Mouse (Mus musculus) megakaryocyte, embryonic 14.5 days (primary cell): ENCODE measurements around the gene Tbxa2r.

Experiments used
- FLI1 ChIP-seq: IDR thresholded peaks from 2 replicates; pipeline ENCODE4 v1.6.1; 2012; ENCODE audit warnings: low read length, inconsistent platforms, mixed read lengths
- GATA1 ChIP-seq: IDR thresholded peaks from 3 replicates; pipeline ENCODE4 v1.6.1; 2012; ENCODE audit warnings: mixed read lengths, low read length, inconsistent platforms, borderline replicate concordance

DNA sequence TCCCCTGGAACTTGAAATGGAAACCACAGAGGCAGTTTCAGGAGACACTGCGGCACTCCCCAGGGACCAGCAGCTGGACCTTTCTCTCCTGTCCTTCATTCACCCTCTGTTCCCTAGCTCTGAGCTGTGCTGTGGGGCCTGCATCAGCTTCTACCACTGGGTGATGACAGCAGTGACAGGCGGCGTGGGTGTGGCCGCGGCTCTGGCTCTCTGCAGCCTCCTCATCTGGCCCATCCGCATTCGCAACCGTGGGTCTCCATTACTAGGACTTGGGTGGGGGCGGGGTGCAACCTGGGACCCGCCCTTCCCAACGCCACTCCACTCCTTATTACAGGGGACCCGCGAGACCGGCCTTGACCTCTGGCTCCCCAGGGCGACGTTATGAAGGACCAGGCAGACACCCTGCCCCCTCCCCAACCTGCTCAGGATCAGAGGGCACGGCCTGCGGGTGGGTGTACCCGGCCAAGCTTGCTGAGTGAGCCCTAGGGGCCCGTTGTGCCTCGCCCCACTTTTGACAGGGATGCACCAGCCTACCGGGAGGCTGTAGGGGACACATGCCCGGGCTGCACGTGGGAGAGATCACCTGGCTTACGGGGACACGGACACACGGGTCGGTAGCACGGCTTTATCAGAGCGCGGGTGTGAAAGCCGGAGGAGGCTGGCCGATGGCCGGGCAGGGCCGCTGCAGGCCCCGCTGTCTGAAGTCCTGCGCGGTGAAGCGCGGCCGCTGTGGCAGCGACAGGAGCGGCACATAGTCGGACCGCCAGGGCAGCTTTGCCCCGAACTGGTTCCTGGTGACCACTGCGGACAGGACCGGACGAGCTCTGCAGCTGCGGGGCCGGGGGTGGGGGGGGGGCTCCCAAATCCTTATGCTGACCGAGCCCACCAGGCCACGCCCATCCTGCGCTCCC lies 35.2 kb downstream of the Tbxa2r start:
- TF ChIP-seq GATA1 (no peak), FLI1 (no peak)
